Mouse (Mus musculus) macrophage (primary cell): ENCODE measurements around the gene Il13ra2. TPM values are rescaled to one million over a fixed set of nuclear protein-coding genes. Genes with fewer than 3 reads are reported as not detected.
"Not testable (repeated sequence)": the region's sequence is repeated elsewhere in the genome, so short reads cannot be mapped to it uniquely, and the experiment has no call there.

Experiments
- H3K27ac ChIP-seq: fragments of 350-480 bp; formaldehyde crosslinking; 2 replicates; pipeline ENCODE4 v1.9.0; 2021
- H3K36me3 ChIP-seq: fragments of 350-480 bp; formaldehyde crosslinking; 2 replicates; pipeline ENCODE4 v1.9.0; 2021; ENCODE audit errors: inconsistent target
- H3K4me3 ChIP-seq: fragments of 350-480 bp; formaldehyde crosslinking; 2 replicates; pipeline ENCODE4 v1.9.0; 2021; ENCODE audit errors: inconsistent target
- H3K79me2 ChIP-seq: fragments of 350-480 bp; formaldehyde crosslinking; 2 replicates; pipeline ENCODE4 v1.9.0; 2021; ENCODE audit errors: inconsistent target
- WGBS: methylation state at CpG from one replicate; pipeline ENCODE4 v1.1.7; 2026; ENCODE audit warnings: inconsistent platforms; ENCODE audit not compliant: missing documents; 5-methylcytosine and 5-hydroxymethylcytosine counted together
- polyA plus RNA-seq: library from polyadenylated mRNA; stranded (reverse); fragments of 250-400 nt; gene quantifications from 3 replicates; pipeline ENCODE4 v1.2.4, GENCODE M21; 2018; ENCODE audit warnings: inconsistent platforms
- total RNA-seq, 78 experiments: library from RNA; depleted of rRNA; stranded (reverse); fragments of 250-400 nt; gene quantifications; 1 replicate in 9 of 78; 2 replicates in 24 of 78; 3 replicates in 43 of 78; 4 replicates in 2 of 78; pipeline ENCODE4 v1.2.4; 2018; ENCODE audit warnings: inconsistent platforms in 56 of 78

Gene Il13ra2
- not detected for total RNA-seq (2018; cell fraction: chromatin; rRNA removed)
- total RNA-seq (2018; cell fraction: cytosol; rRNA removed) = not detected
- not detected for total RNA-seq (2018; cell fraction: nucleus; rRNA removed)
- polyA plus RNA-seq = not detected in 3 replicates

- WGBS = 22% methylated on average over 1 of the region's 1 CpGs
- H3K27ac ChIP-seq = no peak within 1 kb of the TSS
- no peaks in the 10 kb centered on the region for H3K36me3 ChIP-seq
Measured at GRCm38 (mm10) chrX:147429129-147429528, at the start of gene Il13ra2. Il13ra2 (minus strand) TSS chrX:147429192.

GRCm38 (mm10) chrX:147453610-147454009 lies 24.6 kb upstream of the Il13ra2 start, which contains the start of gene Vmn1r239-ps:
Vmn1r239-ps (minus strand) TSS chrX:147453710.
- H3K4me3 ChIP-seq, H3K27ac ChIP-seq, H3K79me2 ChIP-seq, H3K36me3 ChIP-seq: not testable (repeated sequence)
- WGBS = 71% methylated on average over 1 of the region's 1 CpGs

More at GRCm38 (mm10) chrX:147429129-147429528, at the start of gene Il13ra2:
- Histone ChIP-seq H3K79me2 (no peaks in the 10 kb centered on the region), H3K4me3 (no peak within 1 kb of the TSS)

GRCm38 (mm10) chrX:147443386-147443785 lies 14.4 kb upstream of the Il13ra2 start:
- Histone ChIP-seq H3K4me3 (no peak overlapping the region), H3K36me3 (no peaks in the 10 kb centered on the region), H3K27ac (no peak overlapping the region), H3K79me2 (no peaks in the 10 kb centered on the region)
- 98% methylated on average over 4 of the region's 4 CpGs for WGBS

- 100% methylated on average over 1 of the region's 2 CpGs for WGBS
- H3K36me3 ChIP-seq = no peaks in the 10 kb centered on the region
- no peaks in the 10 kb centered on the region for H3K79me2 ChIP-seq
- H3K27ac ChIP-seq = no peak overlapping the region
- H3K4me3 ChIP-seq = no peak overlapping the region
Measured at GRCm38 (mm10) chrX:147435400-147435799, 6.4 kb upstream of the Il13ra2 start.

DNA sequence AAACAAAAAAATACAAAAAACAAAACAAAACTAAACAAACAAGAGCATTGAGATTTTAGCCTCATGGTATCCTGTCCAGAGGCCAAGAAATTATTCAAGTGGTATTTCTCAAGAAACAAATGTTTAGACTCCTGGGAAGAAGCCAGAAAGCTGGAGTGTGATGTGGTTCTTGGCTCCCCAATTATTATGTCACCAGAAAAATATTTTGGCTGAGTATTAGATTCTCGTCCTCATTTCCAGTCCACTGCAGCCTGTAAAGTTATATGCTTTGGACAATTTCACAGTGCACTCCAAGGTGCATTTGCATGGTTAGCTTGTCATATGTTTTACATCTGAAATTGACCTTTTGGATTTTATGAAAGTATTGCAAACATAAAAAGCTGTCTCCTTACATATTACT lies 761 bp upstream of the Il13ra2 start:
- Histone ChIP-seq H3K36me3 (no peaks in the 10 kb centered on the region), H3K79me2 (no peaks in the 10 kb centered on the region), H3K4me3 (no peak overlapping the region), H3K27ac (no peak overlapping the region)
- WGBS = 88% methylated on average over 1 of the region's 1 CpGs

DNA sequence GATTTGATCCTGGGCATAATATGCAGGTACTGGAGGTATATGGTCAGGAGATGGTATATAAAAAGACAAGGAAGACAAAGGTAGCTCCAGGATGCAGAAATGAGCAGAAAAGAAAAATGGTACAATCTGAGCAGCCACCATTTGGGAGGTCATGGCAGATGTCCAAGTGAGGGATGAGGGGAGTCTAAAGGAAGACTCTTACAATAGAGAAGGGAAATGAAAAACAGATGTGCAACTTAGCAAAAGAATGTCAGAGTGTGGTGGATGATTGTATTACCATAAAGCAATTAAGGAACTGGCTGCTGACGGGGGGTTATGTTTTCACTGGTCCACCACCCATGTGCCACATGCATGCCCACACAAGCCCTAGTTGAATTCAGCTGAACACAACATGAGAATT lies 35.5 kb downstream of the Il13ra2 start:
- H3K27ac ChIP-seq = no peak overlapping the region
- no peak overlapping the region for H3K4me3 ChIP-seq
- no peaks in the 10 kb centered on the region for H3K79me2 ChIP-seq
- WGBS = 100% methylated on average over 1 of the region's 1 CpGs
- no peaks in the 10 kb centered on the region for H3K36me3 ChIP-seq

- Histone ChIP-seq H3K27ac (no peak overlapping the region), H3K79me2 (no peaks in the 10 kb centered on the region), H3K36me3 (no peaks in the 10 kb centered on the region), H3K4me3 (no peak overlapping the region)
- WGBS = 83% methylated on average over 2 of the region's 2 CpGs
Measured at GRCm38 (mm10) chrX:147349167-147349566, 79.8 kb downstream of the Il13ra2 start.

Other genes with a start within 250 kb of the Il13ra2 start
- not detected in 3 replicates for gene Vmn1r239-ps, start 24.5 kb upstream of the Il13ra2 start, polyA plus RNA-seq
- not detected in 3 replicates for gene Lrch2, start 124.9 kb upstream of the Il13ra2 start, polyA plus RNA-seq